Mouse (Mus musculus) testis, adult 2 months (tissue): Measurements from ENCODE around the gene Gbp9.
"Not testable (repeated sequence)": the region's sequence is repeated elsewhere in the genome, so short reads cannot be mapped to it uniquely, and the experiment has no call there.

Experiments
- CTCF ChIP-seq: fragments of 200-500 bp; IDR thresholded peaks from 2 replicates; pipeline ENCODE4 v1.5.1; 2012; ENCODE audit warnings: low read depth, mild to moderate bottlenecking, inconsistent platforms, low read length, moderate library complexity; ENCODE audit not compliant: control insufficient read depth, insufficient read depth, insufficient replicate concordance
- POLR2A ChIP-seq: fragments of 200-500 bp; IDR thresholded peaks from 2 replicates; pipeline ENCODE4 v1.6.1; 2012; ENCODE audit warnings: low read depth, mild to moderate bottlenecking, inconsistent platforms, low read length, moderate library complexity; ENCODE audit not compliant: control insufficient read depth

- not testable (repeated sequence) for TF ChIP-seq POLR2A, CTCF
Measured at GRCm38 (mm10) chr5:105068356-105068755, 71.0 kb downstream of the Gbp9 start.
